Mouse (Mus musculus) bone marrow macrophage, adult 2 months (primary cell): ENCODE measurements at regions not wholly inside any gene's neighbourhood (a gene's known extent, or its start where the extent isn't known, plus 50 kb on each side); places are given as distances from the start of the nearest gene placed in this dataset.
"Not testable (repeated sequence)": the region's sequence is repeated elsewhere in the genome, so short reads cannot be mapped to it uniquely, and the experiment has no call there.

Experiments used
- H3K27ac ChIP-seq: 2 replicates; pipeline ENCODE4 v1.5.1; 2012; ENCODE audit warnings: low read depth, low read length; ENCODE audit not compliant: insufficient read depth
- H3K4me1 ChIP-seq: 2 replicates; pipeline ENCODE4 v1.6.1; 2012; ENCODE audit warnings: low read length; ENCODE audit not compliant: control insufficient read depth, insufficient read depth
- H3K4me3 ChIP-seq: 2 replicates; pipeline ENCODE4 v1.5.1; 2012; ENCODE audit warnings: mild to moderate bottlenecking, low read length, moderate library complexity; ENCODE audit not compliant: insufficient read depth
- CTCF ChIP-seq: IDR thresholded peaks from 2 replicates; pipeline ENCODE4 v1.5.1; 2012; ENCODE audit warnings: low read depth, mild to moderate bottlenecking, low read length, moderate library complexity
- POLR2A ChIP-seq: IDR thresholded peaks from 2 replicates; pipeline ENCODE4 v1.6.1; 2012; ENCODE audit warnings: mild to moderate bottlenecking, low read depth, low read length, borderline replicate concordance

GRCm38 (mm10) chr10:119121575-119121974, 118.3 kb downstream of the Cand1 start:
- no peak overlapping the region for H3K27ac ChIP-seq
- TF ChIP-seq POLR2A: no peak
- TF ChIP-seq CTCF: no peak
- H3K4me1 ChIP-seq: no peaks in the 10 kb centered on the region
- H3K4me3 ChIP-seq: no peak overlapping the region

- no peak overlapping the region for H3K27ac ChIP-seq
- H3K4me1 ChIP-seq: peaks cover under 1% of the 10 kb centered on the region
- no peak for TF ChIP-seq POLR2A
- TF ChIP-seq CTCF: no peak
- no peak overlapping the region for H3K4me3 ChIP-seq
Observed at GRCm38 (mm10) chr10:119116843-119117390, 122.9 kb downstream of the Cand1 start.

- H3K4me1 ChIP-seq: not testable (repeated sequence)
Observed at GRCm38 (mm10) chr10:119115200-119115599, 124.7 kb downstream of the Cand1 start.

DNA sequence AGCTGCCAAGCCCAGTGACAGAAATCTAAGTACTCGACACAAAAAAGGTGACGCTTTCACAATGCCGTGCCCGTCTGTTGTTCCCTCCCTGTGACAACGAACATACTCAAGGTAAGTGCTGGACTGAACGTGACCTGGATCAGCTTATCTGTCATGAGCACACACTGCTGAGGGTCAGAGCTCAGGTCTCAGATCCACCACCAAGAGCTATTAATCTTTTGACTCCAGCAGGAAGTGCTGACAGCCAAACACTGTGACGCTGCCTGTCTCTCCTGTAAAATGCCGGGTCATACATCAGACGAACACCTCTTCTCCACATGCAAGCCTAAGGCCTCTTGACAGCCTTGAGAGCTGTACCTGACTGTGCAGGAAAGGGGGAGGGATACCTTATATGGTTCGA, 125.2 kb downstream of the Cand1 start:
- peaks cover 4% of the 10 kb centered on the region for H3K4me1 ChIP-seq
- no peak overlapping the region for H3K27ac ChIP-seq
- TF ChIP-seq CTCF: no peak
- no peak for TF ChIP-seq POLR2A
- no peak overlapping the region for H3K4me3 ChIP-seq

More at GRCm38 (mm10) chr10:119115200-119115599, 124.7 kb downstream of the Cand1 start:
- not testable (repeated sequence) for H3K27ac ChIP-seq, H3K4me3 ChIP-seq

DNA sequence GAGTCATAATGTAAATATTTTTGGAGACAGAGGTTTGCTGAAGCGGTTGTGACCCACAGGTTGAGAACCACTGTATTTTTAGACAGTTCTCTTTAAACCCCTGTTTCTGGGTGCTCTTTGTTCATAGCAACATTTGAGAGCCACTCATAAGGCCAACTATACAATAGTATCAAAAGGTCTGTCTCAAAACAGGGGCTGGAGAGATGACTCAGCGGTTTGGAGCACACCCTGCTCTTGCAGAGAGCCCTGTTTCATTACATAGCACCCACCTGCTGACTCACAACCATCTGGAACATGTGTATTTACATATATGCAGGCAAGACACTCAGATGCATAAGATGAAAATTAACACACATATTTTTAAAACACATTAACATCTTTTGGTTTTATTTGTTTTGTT, 128.0 kb downstream of the Cand1 start:
- TF ChIP-seq CTCF (no peak), POLR2A (no peak)
- Histone ChIP-seq H3K27ac (no peak overlapping the region), H3K4me3 (no peak overlapping the region), H3K4me1 (peaks cover 4% of the 10 kb centered on the region)

DNA sequence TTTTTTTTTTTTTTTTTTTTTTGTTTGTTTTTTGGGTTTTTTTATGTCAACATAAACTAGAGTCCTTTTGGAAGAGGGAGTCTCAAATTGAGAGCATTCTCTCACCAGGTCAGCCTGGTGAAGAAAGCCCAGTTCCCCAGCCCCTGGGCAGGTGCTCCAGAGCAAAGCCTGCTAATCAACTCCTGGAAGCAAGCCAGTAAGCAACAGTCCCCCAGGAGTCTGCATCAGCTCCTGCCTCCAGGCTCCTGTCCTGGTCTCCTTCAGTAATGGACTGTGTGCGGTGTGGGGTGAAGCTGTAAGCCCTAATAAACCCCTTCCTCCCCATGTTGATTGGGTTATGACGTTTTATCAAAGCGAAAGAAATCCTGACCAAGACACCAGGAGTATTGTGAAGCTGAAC, 128.4 kb downstream of the Cand1 start:
- TF ChIP-seq CTCF: no peak
- no peak for TF ChIP-seq POLR2A
- Histone ChIP-seq H3K4me3 (no peak overlapping the region), H3K4me1 (peaks cover 4% of the 10 kb centered on the region), H3K27ac (no peak overlapping the region)

GRCm38 (mm10) chr10:119110614-119111013, 129.2 kb downstream of the Cand1 start:
- peaks cover 4% of the 10 kb centered on the region for H3K4me1 ChIP-seq
- H3K27ac ChIP-seq: no peak overlapping the region
- no peak overlapping the region for H3K4me3 ChIP-seq
- no peak for TF ChIP-seq CTCF
- TF ChIP-seq POLR2A: no peak

- TF ChIP-seq CTCF (no peak), POLR2A (no peak)
- peaks cover 4% of the 10 kb centered on the region for H3K4me1 ChIP-seq
- no peak overlapping the region for H3K4me3 ChIP-seq
- H3K27ac ChIP-seq: no peak overlapping the region
Observed at GRCm38 (mm10) chr10:119109207-119109606, 130.6 kb downstream of the Cand1 start.

DNA sequence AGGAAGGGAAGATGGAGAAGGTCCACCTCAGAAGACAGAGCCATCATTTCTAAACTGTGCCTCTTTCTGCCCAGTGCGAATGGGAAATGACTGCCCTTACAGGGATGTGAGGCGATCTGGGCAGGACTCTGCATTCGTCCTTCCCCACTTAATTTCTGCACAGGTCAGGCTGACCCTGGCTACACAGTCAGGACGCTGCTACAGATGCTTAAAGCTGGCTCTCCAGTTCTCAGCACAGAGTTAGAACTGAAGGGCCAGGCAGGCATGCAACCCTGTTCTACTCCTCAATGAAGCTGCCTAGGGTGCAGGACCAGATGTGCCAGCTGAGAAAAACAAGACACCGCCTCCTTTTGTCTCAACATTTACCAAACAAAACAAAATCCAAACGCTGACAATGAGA, 132.1 kb downstream of the Cand1 start:
- H3K4me1 ChIP-seq: peaks cover 5% of the 10 kb centered on the region
- H3K27ac ChIP-seq: no peak overlapping the region
- H3K4me3 ChIP-seq: no peak overlapping the region
- TF ChIP-seq POLR2A (no peak), CTCF (no peak)

GRCm38 (mm10) chr10:119106105-119106504, 133.8 kb downstream of the Cand1 start:
- H3K27ac ChIP-seq: no peak overlapping the region
- TF ChIP-seq POLR2A: no peak
- no peak for TF ChIP-seq CTCF
- no peak overlapping the region for H3K4me3 ChIP-seq
- H3K4me1 ChIP-seq: peaks cover 2% of the 10 kb centered on the region; the same call in 1 of the 2 replicates
